Mouse (Mus musculus): Measurements from ENCODE around the gene Ugt1a7c. TPM values are rescaled to one million over a fixed set of nuclear protein-coding genes. Genes with fewer than 3 reads are reported as not detected.

The Ugt1a7c gene
- polyA plus RNA-seq, 1 experiment: 3.8 TPM

DNA sequence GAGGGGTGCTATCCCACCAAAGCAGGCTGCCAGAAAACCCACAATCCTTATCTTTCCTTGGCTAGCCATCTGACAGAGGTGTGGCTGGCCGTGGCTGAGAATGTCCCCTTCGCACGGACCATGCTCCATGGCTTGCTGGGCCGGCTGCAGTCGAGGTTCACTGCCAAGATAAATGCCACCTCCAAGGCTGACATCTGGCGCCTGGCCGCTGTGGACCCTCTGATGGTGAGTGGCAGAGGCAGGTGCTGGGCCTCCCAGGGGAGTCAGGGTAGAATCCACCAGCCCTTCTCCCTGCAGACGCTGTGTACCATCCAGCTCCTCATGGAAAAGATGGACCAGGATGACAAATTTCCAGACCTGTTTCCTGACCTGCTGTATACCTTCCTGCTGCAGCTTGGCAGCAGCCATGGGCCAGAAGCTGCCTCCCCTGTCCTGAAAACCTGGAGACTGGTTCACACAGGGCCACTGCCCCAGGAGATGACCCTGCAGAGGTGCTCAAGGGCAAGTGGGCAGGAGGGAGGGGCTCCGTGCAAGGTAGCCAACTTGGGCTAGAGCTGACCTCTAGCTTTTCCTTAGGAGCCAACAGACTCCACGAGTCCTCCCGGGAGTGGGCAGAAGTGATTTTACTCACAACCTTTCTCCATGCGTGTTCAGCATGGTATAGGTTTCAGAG lies 160.1 kb downstream of the Ugt1a7c start:
- no peak overlapping the region for H3K4me3 ChIP-seq (replicated peaks; ENCODE audit: control insufficient read depth, low read depth, low read length)
- TF ChIP-seq POLR2A (IDR thresholded peaks at IDR 0.05; ENCODE audit: borderline replicate concordance, control insufficient read depth, low read depth, low read length) (no peak), CTCF (IDR thresholded peaks at IDR 0.05; ENCODE audit: control insufficient read depth, insufficient read depth, low read length) (no peak)
- no peak overlapping the region for H3K27ac ChIP-seq (ENCODE audit: control insufficient read depth, insufficient read depth, low read depth, low read length, poor library complexity)
- WGBS: 77% methylated on average over 12 of the region's 12 CpGs
- peaks cover 9% of the 10 kb centered on the region for H3K4me1 ChIP-seq (ENCODE audit: control insufficient read depth, insufficient read depth, low read length)

DNA sequence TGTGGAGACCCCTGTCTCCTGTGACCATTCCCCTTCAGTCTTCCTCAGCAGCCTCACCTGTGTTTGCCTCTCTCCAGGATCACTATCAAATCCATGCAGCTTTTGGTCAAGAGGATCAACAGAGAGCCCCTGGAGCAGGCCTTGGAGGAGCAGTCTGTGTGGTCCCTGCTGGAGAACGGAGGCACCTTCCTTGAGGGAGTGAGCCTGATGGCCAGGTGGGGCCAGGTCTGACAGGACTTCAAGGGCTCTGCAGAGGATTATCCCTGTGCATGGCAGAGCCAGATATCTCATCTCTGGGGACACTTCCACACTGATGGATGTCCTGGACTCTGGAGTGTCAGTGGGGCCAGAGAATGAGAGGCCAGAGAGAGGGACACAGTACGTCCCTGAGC lies 160.6 kb downstream of the Ugt1a7c start:
- no peak overlapping the region for H3K4me3 ChIP-seq (replicated peaks; ENCODE audit: control insufficient read depth, low read depth, low read length)
- TF ChIP-seq POLR2A (IDR thresholded peaks at IDR 0.05; ENCODE audit: borderline replicate concordance, control insufficient read depth, low read depth, low read length) (no peak), CTCF (IDR thresholded peaks at IDR 0.05; ENCODE audit: control insufficient read depth, insufficient read depth, low read length) (no peak)
- WGBS: 55% methylated on average over 2 of the region's 2 CpGs
- H3K27ac ChIP-seq (ENCODE audit: control insufficient read depth, insufficient read depth, low read depth, low read length, poor library complexity): no peak overlapping the region
- H3K4me1 ChIP-seq (ENCODE audit: control insufficient read depth, insufficient read depth, low read length): peaks cover 12% of the 10 kb centered on the region

DNA sequence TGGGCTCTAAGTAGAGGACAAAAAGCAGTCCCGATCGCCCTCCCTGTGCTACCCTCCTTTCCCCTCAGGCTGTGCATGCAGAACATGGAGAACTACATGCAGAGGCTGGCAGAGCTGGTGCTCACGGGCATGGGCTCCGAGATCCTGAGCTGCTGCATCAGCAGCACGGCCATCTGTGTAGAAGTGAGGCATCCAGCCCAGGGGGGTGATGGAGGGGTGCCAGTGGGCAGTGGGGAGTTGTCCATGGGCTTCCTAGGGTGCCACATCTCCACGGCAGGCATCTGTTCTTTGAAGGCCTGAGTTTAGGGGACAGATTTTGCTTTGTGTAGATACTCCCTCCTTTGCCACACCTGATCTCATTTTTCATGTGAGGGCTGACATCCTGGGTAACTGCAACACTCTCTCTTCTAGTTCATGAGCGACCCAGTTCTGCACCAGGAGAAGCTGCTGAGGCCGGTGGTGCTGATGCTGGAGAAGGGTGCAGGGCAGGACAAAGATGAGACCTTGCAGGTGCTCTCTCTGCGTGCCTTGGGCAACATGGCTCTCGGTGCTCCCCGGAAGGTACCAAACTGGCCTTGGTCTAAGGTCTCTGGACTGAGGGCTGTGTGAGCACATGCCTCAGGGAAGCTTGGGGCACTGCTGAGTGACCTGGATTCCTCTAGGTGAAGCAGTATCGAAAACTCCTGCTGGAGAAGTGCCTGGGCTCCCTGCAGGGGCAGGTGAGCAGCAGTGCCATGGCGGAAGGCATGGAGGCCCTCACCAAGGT lies 161.3 kb downstream of the Ugt1a7c start:
- TF ChIP-seq POLR2A (IDR thresholded peaks at IDR 0.05; ENCODE audit: borderline replicate concordance, control insufficient read depth, low read depth, low read length) (no peak), CTCF (IDR thresholded peaks at IDR 0.05; ENCODE audit: control insufficient read depth, insufficient read depth, low read length) (no peak)
- Histone ChIP-seq H3K4me3 (replicated peaks; ENCODE audit: control insufficient read depth, low read depth, low read length) (no peak overlapping the region), H3K4me1 (ENCODE audit: control insufficient read depth, insufficient read depth, low read length) (peaks cover 16% of the 10 kb centered on the region), H3K27ac (ENCODE audit: control insufficient read depth, insufficient read depth, low read depth, low read length, poor library complexity) (no peak overlapping the region)
- 76% methylated on average over 13 of the region's 13 CpGs for WGBS

DNA sequence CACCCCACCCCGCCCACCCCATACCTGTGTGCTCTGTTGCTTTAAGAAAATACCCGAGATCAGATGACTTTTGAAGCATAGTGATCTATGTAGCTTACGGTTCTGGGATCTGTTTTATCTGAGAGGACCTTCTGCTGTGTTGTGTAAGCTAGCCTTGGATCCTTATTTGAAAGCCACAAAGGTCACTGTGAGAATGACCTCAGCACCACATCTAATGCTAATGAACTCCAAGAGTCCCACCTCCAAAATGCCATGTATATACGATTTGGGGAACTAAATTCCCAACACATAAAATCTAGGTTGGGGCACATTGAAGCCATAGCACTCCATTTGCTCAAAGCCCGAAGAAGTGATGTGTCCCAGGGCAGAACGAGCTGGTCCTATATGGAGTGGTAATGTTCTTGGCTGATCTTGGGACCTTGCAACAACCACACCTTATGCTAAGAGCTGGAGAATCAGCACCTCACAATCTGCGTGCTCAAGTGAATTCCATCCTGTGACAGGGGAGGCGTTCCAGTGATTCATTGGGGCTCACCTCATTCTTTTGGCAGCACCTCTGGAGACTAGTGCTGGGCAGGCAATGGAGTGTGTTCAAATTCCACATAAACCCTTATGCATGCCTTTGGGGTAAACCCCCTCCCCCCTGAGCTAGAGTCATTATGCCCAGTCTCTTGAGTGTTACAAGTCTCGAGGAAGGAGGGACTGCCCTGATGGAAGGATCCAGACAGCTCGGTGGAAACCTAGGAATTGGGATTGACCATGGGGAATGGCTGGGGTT lies 162.2 kb downstream of the Ugt1a7c start:
- TF ChIP-seq POLR2A (IDR thresholded peaks at IDR 0.05; ENCODE audit: borderline replicate concordance, control insufficient read depth, low read depth, low read length) (no peak), CTCF (IDR thresholded peaks at IDR 0.05; ENCODE audit: control insufficient read depth, insufficient read depth, low read length) (no peak)
- Histone ChIP-seq H3K4me3 (replicated peaks; ENCODE audit: control insufficient read depth, low read depth, low read length) (no peak overlapping the region), H3K4me1 (ENCODE audit: control insufficient read depth, insufficient read depth, low read length) (peaks cover 19% of the 10 kb centered on the region), H3K27ac (ENCODE audit: control insufficient read depth, insufficient read depth, low read depth, low read length, poor library complexity) (no peak overlapping the region)
- WGBS: 71% methylated on average over 10 of the region's 10 CpGs

GRCm38 (mm10) chr1:88257681-88258080 lies 162.8 kb downstream of the Ugt1a7c start:
- TF ChIP-seq CTCF (IDR thresholded peaks at IDR 0.05; ENCODE audit: control insufficient read depth, insufficient read depth, low read length) (no peak), POLR2A (IDR thresholded peaks at IDR 0.05; ENCODE audit: borderline replicate concordance, control insufficient read depth, low read depth, low read length) (no peak)
- WGBS: 74% methylated on average over 6 of the region's 6 CpGs
- Histone ChIP-seq H3K4me1 (ENCODE audit: control insufficient read depth, insufficient read depth, low read length) (peaks cover 19% of the 10 kb centered on the region), H3K4me3 (replicated peaks; ENCODE audit: control insufficient read depth, low read depth, low read length) (no peak overlapping the region), H3K27ac (ENCODE audit: control insufficient read depth, insufficient read depth, low read depth, low read length, poor library complexity) (no peak overlapping the region)

GRCm38 (mm10) chr1:88258361-88258760 lies 163.5 kb downstream of the Ugt1a7c start:
- TF ChIP-seq POLR2A (IDR thresholded peaks at IDR 0.05; ENCODE audit: borderline replicate concordance, control insufficient read depth, low read depth, low read length) (no peak), CTCF (IDR thresholded peaks at IDR 0.05; ENCODE audit: control insufficient read depth, insufficient read depth, low read length) (no peak)
- Histone ChIP-seq H3K4me1 (ENCODE audit: control insufficient read depth, insufficient read depth, low read length) (peaks cover 19% of the 10 kb centered on the region), H3K27ac (ENCODE audit: control insufficient read depth, insufficient read depth, low read depth, low read length, poor library complexity) (no peak overlapping the region), H3K4me3 (replicated peaks; ENCODE audit: control insufficient read depth, low read depth, low read length) (no peak overlapping the region)
- 63% methylated on average over 6 of the region's 6 CpGs for WGBS

DNA sequence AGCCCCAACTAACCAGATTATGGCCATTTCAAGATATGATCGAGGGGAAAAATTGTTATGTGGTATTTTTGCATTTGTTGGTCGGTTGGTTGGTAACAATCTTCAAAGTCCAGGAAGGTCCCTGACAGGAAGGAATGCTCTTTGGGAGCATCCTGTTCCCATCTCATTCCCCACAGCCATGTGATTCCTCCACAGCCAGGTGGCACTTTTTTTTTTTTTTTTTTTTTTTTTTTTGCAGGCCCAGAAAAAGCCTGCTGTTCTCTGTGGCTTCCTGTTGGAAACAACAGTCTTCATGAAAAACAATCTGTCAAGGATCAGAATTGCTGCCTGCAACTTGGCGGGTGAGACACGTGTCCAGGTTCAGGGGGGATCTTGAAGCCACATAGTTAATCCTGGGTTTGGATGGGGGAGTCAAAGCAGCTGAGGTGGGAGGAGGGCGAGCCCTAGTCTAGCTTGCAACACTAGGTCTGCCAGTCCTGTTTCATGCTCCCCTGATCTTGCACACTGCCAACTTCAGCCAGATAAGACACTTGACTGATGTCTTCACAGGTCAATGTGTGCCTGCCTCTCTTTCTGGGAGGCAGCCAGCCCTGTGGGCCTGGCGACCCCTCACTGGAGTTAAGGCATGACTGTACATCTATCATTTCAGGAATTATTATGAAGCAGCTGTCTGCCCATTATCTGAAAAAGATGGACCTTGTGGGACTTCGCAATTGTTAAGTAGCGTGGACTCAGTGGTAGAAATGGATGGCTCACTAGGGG lies 164.2 kb downstream of the Ugt1a7c start:
- H3K27ac ChIP-seq (ENCODE audit: control insufficient read depth, insufficient read depth, low read depth, low read length, poor library complexity): peak overlapping the region; percentile 64
- no peak overlapping the region for H3K4me3 ChIP-seq (replicated peaks; ENCODE audit: control insufficient read depth, low read depth, low read length)
- H3K4me1 ChIP-seq (ENCODE audit: control insufficient read depth, insufficient read depth, low read length): peaks cover 21% of the 10 kb centered on the region
- WGBS: 40% methylated on average over 8 of the region's 8 CpGs
- TF ChIP-seq POLR2A (IDR thresholded peaks at IDR 0.05; ENCODE audit: borderline replicate concordance, control insufficient read depth, low read depth, low read length) (no peak), CTCF (IDR thresholded peaks at IDR 0.05; ENCODE audit: control insufficient read depth, insufficient read depth, low read length) (no peak)
